Mouse (Mus musculus) erythroblast, adult 5-6 weeks (primary cell): Measurements from ENCODE around the gene Arhgef11. TPM values are rescaled to one million over a fixed set of nuclear protein-coding genes. Genes with fewer than 3 reads are reported as not detected.

ENCODE experiments used
- ATAC-seq: replicated peaks from 2 replicates; pipeline ENCODE4 v1.8.0; 2016; ENCODE audit warnings: moderate number of reproducible peaks, mild to moderate bottlenecking, moderate TSS enrichment, inconsistent platforms; ENCODE audit not compliant: poor library complexity, low FRiP score, severe bottlenecking
- total RNA-seq, 2 experiments: library from RNA; stranded (forward) in 1 of 2; stranded (reverse) in 1 of 2; fragments of 150-400 nt in 1 of 2; fragments of 200-764, 138-1000 nt in 1 of 2; gene quantifications; 2 replicates each; pipeline versions ENCODE4 v1.2.3 to v1.2.4; 2015 to 2017; ENCODE audit warnings: low replicate concordance in 2 of 2

The Arhgef11 gene
- total RNA-seq, 2 experiments from 2014 or later: 1.9 to 2.2 TPM

DNA sequence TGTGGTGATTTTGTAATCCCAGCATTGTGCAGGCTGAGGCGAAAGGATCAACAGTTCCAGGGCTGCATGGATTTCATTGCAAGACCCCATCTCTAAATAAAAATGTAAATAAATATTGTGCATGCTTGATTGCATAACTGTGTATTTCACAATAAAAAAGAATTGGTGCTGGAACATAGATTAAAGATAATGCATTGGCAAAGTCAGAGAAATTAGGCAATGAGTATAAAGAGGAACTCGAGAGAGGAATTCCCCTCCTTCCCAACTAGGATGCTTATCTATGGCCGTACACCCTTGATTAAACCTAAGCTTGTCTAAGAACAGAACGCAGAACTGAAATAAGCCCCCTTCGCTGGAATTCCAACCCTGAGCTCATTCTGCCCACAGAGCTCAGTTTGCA, 167.8 kb downstream of the Arhgef11 start:
- no peak for ATAC-seq

GRCm38 (mm10) chr3:87785626-87786214, 168.4 kb downstream of the Arhgef11 start:
- no peak for ATAC-seq

Other genes starting within 250 kb of the Arhgef11 start
- gene Fcrl1, start 241.2 kb upstream of the Arhgef11 start, total RNA-seq (2015; ENCODE audit: low replicate concordance): 1.9 TPM in 1 of 2 replicates, not detected in the other
- gene Fcrl1, start 241.2 kb upstream of the Arhgef11 start, total RNA-seq (2017; ENCODE audit: low replicate concordance): 0.43 and 0.70 TPM in 2 replicates
- gene Fcrl5, start 181.8 kb upstream of the Arhgef11 start, total RNA-seq (2015; ENCODE audit: low replicate concordance): not detected in 2 replicates
- gene Fcrl5, start 181.8 kb upstream of the Arhgef11 start, total RNA-seq (2017; ENCODE audit: low replicate concordance): not detected in 2 replicates
- gene Etv3, start 92.2 kb upstream of the Arhgef11 start, total RNA-seq (2015; ENCODE audit: low replicate concordance): 1.3 and 2.3 TPM in 2 replicates
- 1.4 and 2.5 TPM in 2 replicates for gene Etv3, start 92.2 kb upstream of the Arhgef11 start, total RNA-seq (2017; ENCODE audit: low replicate concordance)
- not detected in 2 replicates for gene Lrrc71, start 131.1 kb downstream of the Arhgef11 start, total RNA-seq (2015; ENCODE audit: low replicate concordance)
- gene Lrrc71, start 131.1 kb downstream of the Arhgef11 start, total RNA-seq (2017; ENCODE audit: low replicate concordance): not detected in 2 replicates
- not detected in 2 replicates for gene Ntrk1, start 177.6 kb downstream of the Arhgef11 start, total RNA-seq (2015; ENCODE audit: low replicate concordance)
- not detected in 2 replicates for gene Ntrk1, start 177.6 kb downstream of the Arhgef11 start, total RNA-seq (2017; ENCODE audit: low replicate concordance)
- not detected in 2 replicates for gene Insrr, start 179.4 kb downstream of the Arhgef11 start, total RNA-seq (2015; ENCODE audit: low replicate concordance)
- gene Insrr, start 179.4 kb downstream of the Arhgef11 start, total RNA-seq (2017; ENCODE audit: low replicate concordance): not detected in 2 replicates
- gene Pear1, start 206.7 kb downstream of the Arhgef11 start, total RNA-seq (2015; ENCODE audit: low replicate concordance): 0.63 and 1.9 TPM in 2 replicates
- gene Pear1, start 206.7 kb downstream of the Arhgef11 start, total RNA-seq (2017; ENCODE audit: low replicate concordance): 0.42 TPM in 1 of 2 replicates, not detected in the other
- not detected in 2 replicates for gene Sh2d2a, start 229.2 kb downstream of the Arhgef11 start, total RNA-seq (2015; ENCODE audit: low replicate concordance)
- gene Sh2d2a, start 229.2 kb downstream of the Arhgef11 start, total RNA-seq (2017; ENCODE audit: low replicate concordance): not detected in 2 replicates